Mouse (Mus musculus) limb, embryonic 15.5 days (tissue): ENCODE data around the gene Mrtfb. TPM values are rescaled to one million over a fixed set of nuclear protein-coding genes. Genes with fewer than 3 reads are reported as not detected.

Experiments
- ATAC-seq: fragments of 200-750 bp; cut with Nextera tagmentation; 2 replicates; pipeline ENCODE4 v1.8.0; 2017; ENCODE audit warnings: low read depth, moderate TSS enrichment; ENCODE audit not compliant: insufficient number of reproducible peaks, low FRiP score, low TSS enrichment
- H3K27ac ChIP-seq: fragments of 300-500 bp; sonication (generic); 2 replicates; pipeline ENCODE4 v1.5.1; 2015; ENCODE audit warnings: moderate library complexity, mild to moderate bottlenecking, inconsistent platforms
- H3K27me3 ChIP-seq: fragments of 300-500 bp; sonication (generic); 2 replicates; pipeline ENCODE4 v1.6.1; 2015; ENCODE audit warnings: inconsistent platforms
- H3K36me3 ChIP-seq: fragments of 300-500 bp; sonication (generic); 2 replicates; pipeline ENCODE4 v1.6.1; 2015; ENCODE audit warnings: inconsistent platforms
- H3K4me1 ChIP-seq: fragments of 300-500 bp; sonication (generic); 2 replicates; pipeline ENCODE4 v1.6.1; 2015; ENCODE audit warnings: inconsistent platforms
- H3K4me2 ChIP-seq: fragments of 300-500 bp; sonication (generic); 2 replicates; pipeline ENCODE4 v1.6.1; 2015; ENCODE audit warnings: mild to moderate bottlenecking, inconsistent platforms
- H3K4me3 ChIP-seq: fragments of 300-500 bp; sonication (generic); 2 replicates; pipeline ENCODE4 v1.5.1; 2015; ENCODE audit warnings: mild to moderate bottlenecking, inconsistent platforms
- H3K9ac ChIP-seq: fragments of 300-500 bp; sonication (generic); 2 replicates; pipeline ENCODE4 v1.6.1; 2015; ENCODE audit warnings: inconsistent platforms
- H3K9me3 ChIP-seq: fragments of 300-500 bp; sonication (generic); 2 replicates; pipeline ENCODE4 v1.6.1; 2016; ENCODE audit warnings: inconsistent platforms
- WGBS: fragments of 180-500 bp; shearing (Covaris S2); methylation state at CpG from one replicate; pipeline ENCODE4 v1.1.7; 2015; 5-methylcytosine and 5-hydroxymethylcytosine counted together
- polyA plus RNA-seq: library from polyadenylated mRNA; unstranded; fragments of >200 nt; fragmentation: Nextera tagmentation; extraction: Ambion mirVana; gene quantifications from 2 replicates; pipeline ENCODE4 v1.2.1, GENCODE M21; 2015

Gene Mrtfb
- polyA plus RNA-seq, 1 experiment from 2014 or later: 20.2 TPM

- Histone ChIP-seq H3K36me3 (no peaks in the 10 kb centered on the region), H3K27ac (peak overlapping the region; percentile 77), H3K4me1 (peaks cover 45% of the 10 kb centered on the region), H3K4me3 (peak overlapping the region; percentile 75), H3K9me3 (no peaks in the 10 kb centered on the region), H3K4me2 (peak overlapping the region; percentile 95), H3K27me3 (peaks cover 11% of the 10 kb centered on the region; the same call in 1 of the 2 replicates), H3K9ac (peak overlapping the region; percentile 80)
- peak; percentile 25; the same call in 1 of the 2 replicates for ATAC-seq
- 0% methylated on average over 48 of the region's 52 CpGs for WGBS
These were observed 191.9 kb downstream of the Mrtfb start for GRCm38 (mm10) chr16:13448051-13448705.

- H3K27ac ChIP-seq: peak overlapping the region; percentile 77; the same call in 1 of the 2 replicates
- ATAC-seq: no peak
These were observed 192.4 kb downstream of the Mrtfb start for GRCm38 (mm10) chr16:13448706-13449090.

GRCm38 (mm10) chr16:13449491-13449890 is 193.2 kb downstream of the Mrtfb start:
- Histone ChIP-seq H3K27ac (no peak overlapping the region), H3K9me3 (no peaks in the 10 kb centered on the region), H3K4me1 (peaks cover 55% of the 10 kb centered on the region), H3K36me3 (no peaks in the 10 kb centered on the region), H3K4me3 (peak overlapping the region; percentile 75), H3K9ac (no peak overlapping the region), H3K4me2 (peak overlapping the region; percentile 95), H3K27me3 (peaks cover 11% of the 10 kb centered on the region; the same call in 1 of the 2 replicates)
- 29% methylated on average over 13 of the region's 13 CpGs for WGBS
- no peak for ATAC-seq

More at GRCm38 (mm10) chr16:13448706-13449090, 192.4 kb downstream of the Mrtfb start:
- H3K36me3 ChIP-seq: no peaks in the 10 kb centered on the region
- WGBS: 10% methylated on average over 8 of the region's 8 CpGs
- H3K9ac ChIP-seq: peak overlapping the region; percentile 80
- peak overlapping the region; percentile 75 for H3K4me3 ChIP-seq
- H3K27me3 ChIP-seq: peaks cover 11% of the 10 kb centered on the region; the same call in 1 of the 2 replicates
- peaks cover 49% of the 10 kb centered on the region for H3K4me1 ChIP-seq
- H3K4me2 ChIP-seq: peak overlapping the region; percentile 95
- H3K9me3 ChIP-seq: no peaks in the 10 kb centered on the region

GRCm38 (mm10) chr16:13450831-13451230 is 194.6 kb downstream of the Mrtfb start:
- H3K27ac ChIP-seq: no peak overlapping the region
- H3K4me3 ChIP-seq: no peak overlapping the region
- H3K27me3 ChIP-seq: peaks cover 11% of the 10 kb centered on the region; the same call in 1 of the 2 replicates
- H3K4me1 ChIP-seq: peaks cover 55% of the 10 kb centered on the region
- no peak overlapping the region for H3K9ac ChIP-seq
- no peak for ATAC-seq
- no peak overlapping the region for H3K4me2 ChIP-seq
- no peaks in the 10 kb centered on the region for H3K36me3 ChIP-seq
- no peaks in the 10 kb centered on the region for H3K9me3 ChIP-seq
- 33% methylated on average over 7 of the region's 7 CpGs for WGBS

GRCm38 (mm10) chr16:13451991-13452390 is 195.7 kb downstream of the Mrtfb start:
- peaks cover 7% of the 10 kb centered on the region; the same call in 1 of the 2 replicates for H3K27me3 ChIP-seq
- no peak for ATAC-seq

GRCm38 (mm10) chr16:13452661-13453060 is 196.4 kb downstream of the Mrtfb start:
- Histone ChIP-seq H3K4me1 (peaks cover 49% of the 10 kb centered on the region), H3K9ac (no peak overlapping the region), H3K9me3 (no peaks in the 10 kb centered on the region), H3K27me3 (peaks cover 7% of the 10 kb centered on the region; the same call in 1 of the 2 replicates), H3K4me3 (no peak overlapping the region), H3K36me3 (no peaks in the 10 kb centered on the region), H3K27ac (no peak overlapping the region), H3K4me2 (no peak overlapping the region)
- WGBS: 81% methylated on average over 7 of the region's 7 CpGs
- no peak for ATAC-seq

More at GRCm38 (mm10) chr16:13451991-13452390, 195.7 kb downstream of the Mrtfb start:
- H3K9me3 ChIP-seq: no peaks in the 10 kb centered on the region
- H3K4me2 ChIP-seq: no peak overlapping the region
- 89% methylated on average over 4 of the region's 4 CpGs for WGBS
- H3K4me3 ChIP-seq: no peak overlapping the region
- H3K9ac ChIP-seq: no peak overlapping the region
- peaks cover 49% of the 10 kb centered on the region for H3K4me1 ChIP-seq
- no peaks in the 10 kb centered on the region for H3K36me3 ChIP-seq
- no peak overlapping the region for H3K27ac ChIP-seq

GRCm38 (mm10) chr16:13454026-13454600 is 197.8 kb downstream of the Mrtfb start:
- H3K9me3 ChIP-seq: no peaks in the 10 kb centered on the region
- no peak overlapping the region for H3K4me2 ChIP-seq
- no peak overlapping the region for H3K9ac ChIP-seq
- no peaks in the 10 kb centered on the region for H3K36me3 ChIP-seq
- ATAC-seq: no peak
- H3K27me3 ChIP-seq: 0 out of 2 replicates have a peak, but pooled peaks cover 4% of the 10 kb centered on the region
- no peak overlapping the region for H3K4me3 ChIP-seq
- peaks cover 40% of the 10 kb centered on the region for H3K4me1 ChIP-seq
- 43% methylated on average over 10 of the region's 10 CpGs for WGBS
- H3K27ac ChIP-seq: peak overlapping the region; percentile 58

GRCm38 (mm10) chr16:13455560-13455959 is 199.3 kb downstream of the Mrtfb start:
- no peak for ATAC-seq

GRCm38 (mm10) chr16:13458556-13458955 is 202.3 kb downstream of the Mrtfb start:
- no peak overlapping the region for H3K4me3 ChIP-seq
- H3K4me2 ChIP-seq: no peak overlapping the region
- H3K9me3 ChIP-seq: no peaks in the 10 kb centered on the region
- H3K4me1 ChIP-seq: peaks cover 31% of the 10 kb centered on the region
- H3K36me3 ChIP-seq: no peaks in the 10 kb centered on the region
- H3K27me3 ChIP-seq: no peaks in the 10 kb centered on the region
- no peak for ATAC-seq
- H3K27ac ChIP-seq: no peak overlapping the region
- H3K9ac ChIP-seq: no peak overlapping the region

More at GRCm38 (mm10) chr16:13455560-13455959, 199.3 kb downstream of the Mrtfb start:
- Histone ChIP-seq H3K9ac (no peak overlapping the region), H3K4me1 (peaks cover 30% of the 10 kb centered on the region), H3K4me3 (no peak overlapping the region), H3K9me3 (no peaks in the 10 kb centered on the region), H3K4me2 (no peak overlapping the region), H3K27me3 (no peaks in the 10 kb centered on the region), H3K36me3 (no peaks in the 10 kb centered on the region), H3K27ac (no peak overlapping the region)

GRCm38 (mm10) chr16:13460071-13460470 is 203.8 kb downstream of the Mrtfb start:
- H3K4me2 ChIP-seq: no peak overlapping the region
- no peak overlapping the region for H3K27ac ChIP-seq
- H3K9me3 ChIP-seq: no peaks in the 10 kb centered on the region
- WGBS: 65% methylated on average over 1 of the region's 1 CpGs
- no peaks in the 10 kb centered on the region for H3K27me3 ChIP-seq
- H3K9ac ChIP-seq: no peak overlapping the region
- H3K36me3 ChIP-seq: no peaks in the 10 kb centered on the region
- ATAC-seq: no peak
- H3K4me1 ChIP-seq: peaks cover 23% of the 10 kb centered on the region
- no peak overlapping the region for H3K4me3 ChIP-seq

GRCm38 (mm10) chr16:13460777-13461408 is 204.6 kb downstream of the Mrtfb start:
- H3K27me3 ChIP-seq: no peaks in the 10 kb centered on the region
- H3K9me3 ChIP-seq: no peaks in the 10 kb centered on the region
- 53% methylated on average over 3 of the region's 3 CpGs for WGBS
- ATAC-seq: no peak
- H3K36me3 ChIP-seq: no peaks in the 10 kb centered on the region
- H3K4me2 ChIP-seq: no peak overlapping the region
- no peak overlapping the region for H3K4me3 ChIP-seq
- H3K9ac ChIP-seq: no peak overlapping the region
- no peak overlapping the region for H3K27ac ChIP-seq
- H3K4me1 ChIP-seq: peaks cover 23% of the 10 kb centered on the region

GRCm38 (mm10) chr16:13464662-13465061 is 208.4 kb downstream of the Mrtfb start:
- H3K4me1 ChIP-seq: peaks cover 31% of the 10 kb centered on the region
- H3K4me2 ChIP-seq: no peak overlapping the region
- H3K27me3 ChIP-seq: no peaks in the 10 kb centered on the region
- WGBS: 82% methylated on average over 5 of the region's 5 CpGs
- no peak overlapping the region for H3K27ac ChIP-seq
- H3K9me3 ChIP-seq: no peaks in the 10 kb centered on the region
- H3K9ac ChIP-seq: no peak overlapping the region
- no peaks in the 10 kb centered on the region for H3K36me3 ChIP-seq
- H3K4me3 ChIP-seq: no peak overlapping the region
- ATAC-seq: no peak
